In the genomic region with DNA sequence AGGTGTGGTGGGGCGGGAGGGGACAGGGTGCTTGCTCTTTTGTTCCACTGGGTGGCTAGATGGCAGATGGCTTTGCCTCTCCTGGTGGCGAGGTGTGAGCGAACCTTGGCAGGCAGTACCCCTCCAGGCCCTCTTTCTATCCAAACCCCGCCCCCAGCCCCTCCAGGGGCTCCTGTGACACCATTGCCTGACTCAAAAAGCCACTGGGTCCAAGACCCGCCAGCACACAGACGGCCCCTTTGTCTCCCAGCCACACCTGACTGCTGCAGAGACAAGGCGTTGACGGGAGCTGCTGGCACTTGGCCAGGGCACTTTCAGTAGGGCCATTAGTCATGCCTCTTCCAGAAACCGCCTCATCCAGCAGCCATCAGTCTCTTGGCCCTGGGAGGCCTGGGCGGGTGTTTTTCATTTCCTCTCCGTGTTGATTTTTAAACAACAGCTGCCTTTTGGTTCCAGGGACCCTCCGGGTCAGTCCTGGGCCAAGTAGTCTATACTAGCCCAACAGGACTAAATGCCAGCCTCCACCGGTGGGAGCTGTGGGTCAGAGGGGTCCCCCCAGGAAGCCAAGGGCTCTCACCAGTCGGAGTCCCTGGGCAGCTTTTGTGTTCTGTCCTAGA, we compare ENCODE assay signal across 8 mouse cellular contexts. TPM values are rescaled to one million over a fixed set of nuclear protein-coding genes. Genes with fewer than 3 reads are reported as not detected.
DNase-seq lines count a peak whose midpoint lies in the region; ATAC-seq and TF ChIP-seq lines count a peak whose summit lies in the region.

No protein-coding gene starts in this region.

- peak; percentile 39; the same call in 1 of the 2 replicates for TF ChIP-seq CTCF in cerebellum, adult 2 months (IDR thresholded peaks at IDR 0.05; ENCODE audit: borderline replicate concordance, insufficient read depth, low read depth, low read length)

- TF ChIP-seq POLR2A in cerebellum, adult 2 months (IDR thresholded peaks at IDR 0.05; ENCODE audit: borderline replicate concordance, insufficient read depth, low read length), result no peak

- H3K36me3 ChIP-seq in forebrain, embryonic 16.5 days (ENCODE audit: control insufficient read depth, insufficient read depth), result no peaks in the 10 kb centered on the region
- H3K36me3 ChIP-seq in hindbrain, embryonic 10.5 days, result no peaks in the 10 kb centered on the region

- WGBS in cerebellum, adult 2 months, result 8% methylated on average over 14 of the region's 14 CpGs
- WGBS in forebrain, embryonic 16.5 days, result 13% methylated on average over 14 of the region's 14 CpGs
- 19% methylated on average over 14 of the region's 14 CpGs for WGBS in hindbrain, embryonic 10.5 days

- H3K9ac ChIP-seq in forebrain, embryonic 16.5 days (replicated peaks; ENCODE audit: low read depth, low read length), result 0 out of 2 replicates have a peak overlapping the region, but pooled peaks have one; percentile 34

- no peaks in the 10 kb centered on the region for H3K9me3 ChIP-seq in forebrain, embryonic 16.5 days (ENCODE audit: control insufficient read depth, low read length)
- H3K9me3 ChIP-seq in hindbrain, embryonic 10.5 days, result no peaks in the 10 kb centered on the region

- H3K27me3 ChIP-seq in cerebellum, adult 2 months (ENCODE audit: control insufficient read depth, insufficient read depth, low read length), result no peaks in the 10 kb centered on the region
- H3K27me3 ChIP-seq in forebrain, embryonic 16.5 days (replicated peaks; ENCODE audit: control insufficient read depth, insufficient read depth, low read length), result no peaks in the 10 kb centered on the region
- H3K27me3 ChIP-seq in hindbrain, embryonic 10.5 days (ENCODE audit: insufficient read depth, poor library complexity, severe bottlenecking), result no peaks in the 10 kb centered on the region

- H3K4me1 ChIP-seq in cerebellum, adult 2 months (ENCODE audit: control insufficient read depth, insufficient read depth, low read length), result peaks cover 8% of the 10 kb centered on the region; the same call in 1 of the 2 replicates
- peaks cover 11% of the 10 kb centered on the region for H3K4me1 ChIP-seq in forebrain, embryonic 16.5 days (replicated peaks; ENCODE audit: control insufficient read depth, insufficient read depth, low read length)
- H3K4me1 ChIP-seq in hindbrain, embryonic 10.5 days (replicated peaks), result peaks cover 28% of the 10 kb centered on the region

- no peak overlapping the region for H3K27ac ChIP-seq in cerebellum, adult 2 months (ENCODE audit: insufficient read depth, low read length)
- peak overlapping the region; percentile 31 for H3K27ac ChIP-seq in forebrain, embryonic 16.5 days (ENCODE audit: low read length)
- H3K27ac ChIP-seq in hindbrain, embryonic 10.5 days, result peak overlapping the region; percentile 83

- ATAC-seq in forebrain, embryonic 16.5 days, result peak; percentile 93

- no peak overlapping the region for H3K4me2 ChIP-seq in forebrain, embryonic 16.5 days (ENCODE audit: low read length)

- peak overlapping the region; percentile 13 for H3K4me3 ChIP-seq in cerebellum, adult 2 months (replicated peaks; ENCODE audit: insufficient read depth, low read depth, low read length)
- no peak overlapping the region for H3K4me3 ChIP-seq in forebrain, embryonic 16.5 days (replicated peaks; ENCODE audit: low read length)
- H3K4me3 ChIP-seq in hindbrain, embryonic 10.5 days, result 0 out of 2 replicates have a peak overlapping the region, but pooled peaks have one; percentile 18

- DNase-seq in spleen, postnatal 4 days (ENCODE audit: low spot score in 2 of 2), result peak; percentile 47 to 72
- no peak for DNase-seq in spleen, postnatal 36 days (ENCODE audit: low spot score in 2 of 2)
- DNase-seq in cerebellum, adult 2 months, result peak; percentile 78 to 84
- peak; percentile 64 for DNase-seq in hindbrain, embryonic 10.5 days (ENCODE audit: low spot score)
- peak; percentile 73 for DNase-seq in lung, postnatal 10 days
- peak; percentile 56 for DNase-seq in urinary bladder, postnatal 25 days (ENCODE audit: low spot score)
- no peak for DNase-seq in frontal cortex, postnatal 14 days (ENCODE audit: low spot score in 2 of 2)

RNA-seq across cellular contexts. Expression of a gene that starts 58.4 kb away (rescaled TPM):
- 14.2 and 14.7 TPM in 2 replicates for polyA plus RNA-seq in cerebellum, adult 2 months (2012; rRNA removed)
- 1.3 and 1.7 TPM in 2 replicates for polyA plus RNA-seq in forebrain, embryonic 16.5 days (2015; fragmentation: Nextera tagmentation; extraction: Ambion mirVana)
- polyA plus RNA-seq in hindbrain, embryonic 10.5 days (2016; fragmentation: Nextera tagmentation; extraction: Ambion mirVana), result 0.37 and 0.61 TPM in 2 replicates

Comparison
In these comparisons a context has a peak if more than half of its experiments do, and no peak if none do; other contexts are left out.
1. DNase-seq: peak in spleen, postnatal 4 days (2 of 2), cerebellum, adult 2 months (2 of 2), hindbrain, embryonic 10.5 days (single experiment), lung, postnatal 10 days (single experiment) and urinary bladder, postnatal 25 days (single experiment); none in spleen, postnatal 36 days (0 of 2) and frontal cortex, postnatal 14 days (0 of 2).